21 mouse cellular contexts compared by ENCODE assay signal in the genomic region with DNA sequence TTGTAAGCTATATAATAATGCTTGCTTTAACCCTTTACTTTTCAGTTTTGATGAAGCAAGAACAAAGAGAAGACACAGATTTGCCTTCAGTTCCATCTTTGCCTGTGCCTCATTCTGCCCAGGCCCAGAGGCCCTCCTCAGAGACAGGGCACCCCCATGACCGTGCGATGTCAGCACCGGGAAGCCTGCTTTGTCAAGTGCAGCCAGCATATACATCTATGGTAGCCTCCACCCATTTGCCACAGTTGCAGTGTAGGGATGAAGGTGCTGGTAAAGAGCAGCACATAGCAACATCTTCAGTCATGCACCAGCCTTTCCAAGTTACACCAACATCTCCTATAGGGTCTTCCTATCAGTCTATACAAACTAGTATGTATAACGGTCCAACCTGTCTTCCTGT. TPM values are rescaled to one million over a fixed set of nuclear protein-coding genes. Genes with fewer than 3 reads are reported as not detected.
A peak's percentile ranks its signal among the peaks of the same experiment; 100 is the strongest.
DNase-seq lines count a peak whose midpoint lies in the region; ATAC-seq and TF ChIP-seq lines count a peak whose summit lies in the region.
"Had no signal": no experiment of that assay in that cellular context is flagged by ENCODE, and none has a peak within 500 bp of the region (broad histone marks: within the 10 kb centered on the region; RNA-seq: fewer than 3 reads in every experiment).

No protein-coding gene starts in this region.

- peaks cover 53% of the 10 kb centered on the region for H3K36me3 ChIP-seq in liver, postnatal 0 days (replicated peaks; ENCODE audit: insufficient read depth, low read length)

- no peaks in the 10 kb centered on the region for H3K27me3 ChIP-seq in liver, postnatal 0 days (ENCODE audit: insufficient read depth, low read length)
- H3K27me3 ChIP-seq: embryonic facial prominence, embryonic 15.5 days; heart, embryonic 15.5 days; liver, embryonic 15.5 days; midbrain, embryonic 12.5 days; neural tube, embryonic 15.5 days had no signal

- no peaks in the 10 kb centered on the region for H3K9me3 ChIP-seq in liver, postnatal 0 days (ENCODE audit: low read length)
- H3K9me3 ChIP-seq: embryonic facial prominence, embryonic 15.5 days; forebrain, embryonic 10.5 days; G1E; heart, embryonic 15.5 days; liver, embryonic 15.5 days; midbrain, embryonic 12.5 days; neural tube, embryonic 15.5 days had no signal

- no peak overlapping the region for H3K9ac ChIP-seq in liver, postnatal 0 days (replicated peaks)
- H3K9ac ChIP-seq: embryonic facial prominence, embryonic 15.5 days; heart, embryonic 15.5 days; liver, embryonic 15.5 days; midbrain, embryonic 12.5 days; neural tube, embryonic 15.5 days had no signal

- no peak for ATAC-seq in liver, postnatal 0 days
- ATAC-seq: CD4-positive, CD25-positive, alpha-beta regulatory T cell, adult 4 months had no signal

- no peaks in the 10 kb centered on the region for H3K4me1 ChIP-seq in liver, postnatal 0 days (ENCODE audit: insufficient read depth)
- H3K4me1 ChIP-seq: embryonic facial prominence, embryonic 15.5 days; forebrain, embryonic 10.5 days; heart, embryonic 15.5 days; liver, embryonic 15.5 days; midbrain, embryonic 12.5 days; neural tube, embryonic 15.5 days had no signal

- 94% methylated on average over 4 of the region's 4 CpGs for WGBS in liver, postnatal 0 days (ENCODE audit: insufficient replicate concordance)

- H3K4me3 ChIP-seq in liver, postnatal 0 days (ENCODE audit: low read depth, low read length), result no peak overlapping the region
- H3K4me3 ChIP-seq: embryonic facial prominence, embryonic 15.5 days; forebrain, embryonic 10.5 days; heart, embryonic 15.5 days; liver, embryonic 15.5 days; midbrain, embryonic 12.5 days; myocyte; neural tube, embryonic 15.5 days had no signal

- TF ChIP-seq EP300 in liver, postnatal 0 days (IDR thresholded peaks at IDR 0.05; ENCODE audit: low read depth), result no peak

- DNase-seq in gastrocnemius, postnatal 10 days, result peak; percentile 33
- no peak for DNase-seq in gastrocnemius, adult 18-20 months (ENCODE audit: low spot score)
- DNase-seq in lung, postnatal 4 days, result peak; percentile 19 to 37
- no peak for DNase-seq in lung, postnatal 25 days (ENCODE audit: low spot score)
- peak; percentile 35 for DNase-seq in urinary bladder, adult 2 months (ENCODE audit: low spot score)
- DNase-seq in urinary bladder, postnatal 14 days (ENCODE audit: low spot score), result no peak
- DNase-seq in testis, postnatal 14 days (ENCODE audit: low spot score), result peak; percentile 29
- no peak for DNase-seq in liver, postnatal 0 days
- DNase-seq: adrenal gland, adult 8-10 months; cerebellum, adult 9-11 months; embryo, embryonic 11 days; kidney, adult 9 months had no signal

- no peak overlapping the region for H3K4me2 ChIP-seq in liver, postnatal 0 days (ENCODE audit: low read depth, low read length)
- H3K4me2 ChIP-seq: embryonic facial prominence, embryonic 15.5 days; heart, embryonic 15.5 days; liver, embryonic 15.5 days; midbrain, embryonic 12.5 days; neural tube, embryonic 15.5 days had no signal

- H3K27ac ChIP-seq in liver, postnatal 0 days (ENCODE audit: low read depth), result no peak overlapping the region
- H3K27ac ChIP-seq: embryonic facial prominence, embryonic 15.5 days; forebrain, embryonic 10.5 days; heart, embryonic 15.5 days; liver, embryonic 15.5 days; midbrain, embryonic 12.5 days; neural tube, embryonic 15.5 days had no signal

- TF ChIP-seq CTCF in liver, postnatal 0 days (IDR thresholded peaks at IDR 0.05; ENCODE audit: low read depth), result no peak

RNA-seq across cellular contexts. Expression of a gene that starts 28.7 kb away (rescaled TPM):
- under 1 TPM in 1 of 2 experiments, not detected in 1; 0.07 TPM for total RNA-seq in gastrocnemius, postnatal 10 days (2021)
- total RNA-seq in gastrocnemius, adult 18-20 months (2021), result not detected
- 57.5 and 70.1 TPM in 2 replicates for polyA plus RNA-seq in urinary bladder, adult 2 months (2012; rRNA removed)
- polyA plus RNA-seq in liver, postnatal 0 days (2015; fragmentation: Nextera tagmentation; extraction: Ambion mirVana), result 24.0 and 26.7 TPM in 2 replicates
- total RNA-seq: G1E had no signal
- polyA plus RNA-seq: CD4-positive, CD25-positive, alpha-beta regulatory T cell, adult 4 months; G1E had no signal

RNA-seq across cellular contexts. Expression of a gene that starts 42.1 kb away (rescaled TPM):
- total RNA-seq in gastrocnemius, postnatal 10 days (2021), result 1 to 10 TPM; 4.7 to 6.6 TPM
- 1 to 10 TPM; 3.4 to 5.7 TPM for total RNA-seq in gastrocnemius, adult 18-20 months (2021)
- polyA plus RNA-seq in urinary bladder, adult 2 months (2012; rRNA removed), result 13.5 and 18.5 TPM in 2 replicates
- polyA plus RNA-seq in liver, postnatal 0 days (2015; fragmentation: Nextera tagmentation; extraction: Ambion mirVana), result 7.2 and 7.7 TPM in 2 replicates

RNA-seq across cellular contexts. Expression of a gene that starts 49.4 kb away (rescaled TPM):
- total RNA-seq in gastrocnemius, postnatal 10 days (2021), result 10 to 100 TPM; 25.3 to 30.7 TPM
- total RNA-seq in gastrocnemius, adult 18-20 months (2021), result 10 to 100 TPM; 26.2 to 27.9 TPM
- 15.4 and 19.9 TPM in 2 replicates for polyA plus RNA-seq in urinary bladder, adult 2 months (2012; rRNA removed)
- polyA plus RNA-seq in liver, postnatal 0 days (2015; fragmentation: Nextera tagmentation; extraction: Ambion mirVana), result 2.3 TPM in 2 replicates

Comparison
In these comparisons a context has a peak if more than half of its experiments do, and no peak if none do; other contexts are left out.
1. DNase-seq: peak in gastrocnemius, postnatal 10 days (single experiment), lung, postnatal 4 days (2 of 2), urinary bladder, adult 2 months (single experiment) and testis, postnatal 14 days (single experiment); none in gastrocnemius, adult 18-20 months (single experiment), lung, postnatal 25 days (single experiment), urinary bladder, postnatal 14 days (single experiment) and liver, postnatal 0 days (single experiment).